Mouse (Mus musculus): ENCODE results near the gene Pmpca. TPM values are rescaled to one million over a fixed set of nuclear protein-coding genes. Genes with fewer than 3 reads are reported as not detected.

Gene Pmpca
- polyA plus RNA-seq, 1 experiment from 2014 or later, result 74.3 TPM

- H3K4me1 ChIP-seq (replicated peaks; ENCODE audit: insufficient read depth, low read length), result peaks cover 6% of the 10 kb centered on the region; the same call in 1 of the 2 replicates
- H3K4me2 ChIP-seq (ENCODE audit: low read length), result no peak overlapping the region
- H3K9me3 ChIP-seq (replicated peaks; ENCODE audit: low read length), result no peaks in the 10 kb centered on the region
- no peaks in the 10 kb centered on the region for H3K27me3 ChIP-seq (ENCODE audit: insufficient read depth, low read length)
- H3K9ac ChIP-seq (ENCODE audit: low read depth, low read length), result no peak overlapping the region
- H3K36me3 ChIP-seq (ENCODE audit: insufficient read depth, low read length), result no peaks in the 10 kb centered on the region
- no peak for TF ChIP-seq CTCF (IDR thresholded peaks at IDR 0.05; ENCODE audit: low read depth)
- WGBS, result 72% methylated on average over 7 of the region's 7 CpGs
- DNase-seq (ENCODE audit: low spot score), result no peak
- ATAC-seq (replicated peaks; ENCODE audit: low FRiP score, low read depth), result no peak
- no peak overlapping the region for H3K4me3 ChIP-seq (replicated peaks; ENCODE audit: low read depth, low read length)
- H3K27ac ChIP-seq, result no peak overlapping the region
Measured at GRCm38 (mm10) chr2:26356678-26357077, 32.5 kb upstream of the Pmpca start.

- Histone ChIP-seq H3K4me3 (replicated peaks; ENCODE audit: low read depth, low read length) (no peak overlapping the region), H3K9ac (ENCODE audit: low read depth, low read length) (no peak overlapping the region), H3K36me3 (ENCODE audit: insufficient read depth, low read length) (no peaks in the 10 kb centered on the region), H3K4me2 (ENCODE audit: low read length) (no peak overlapping the region), H3K9me3 (replicated peaks; ENCODE audit: low read length) (no peaks in the 10 kb centered on the region), H3K27me3 (ENCODE audit: insufficient read depth, low read length) (no peaks in the 10 kb centered on the region), H3K27ac (no peak overlapping the region), H3K4me1 (replicated peaks; ENCODE audit: insufficient read depth, low read length) (peaks cover 5% of the 10 kb centered on the region; the same call in 1 of the 2 replicates)
- TF ChIP-seq CTCF (IDR thresholded peaks at IDR 0.05; ENCODE audit: low read depth), result peak; percentile 62
- peak; percentile 71 for ATAC-seq (replicated peaks; ENCODE audit: low FRiP score, low read depth)
- peak; percentile 67 for DNase-seq (ENCODE audit: low spot score)
- WGBS, result 35% methylated on average over 15 of the region's 15 CpGs
Measured at GRCm38 (mm10) chr2:26357484-26357883, 31.7 kb upstream of the Pmpca start.

DNA sequence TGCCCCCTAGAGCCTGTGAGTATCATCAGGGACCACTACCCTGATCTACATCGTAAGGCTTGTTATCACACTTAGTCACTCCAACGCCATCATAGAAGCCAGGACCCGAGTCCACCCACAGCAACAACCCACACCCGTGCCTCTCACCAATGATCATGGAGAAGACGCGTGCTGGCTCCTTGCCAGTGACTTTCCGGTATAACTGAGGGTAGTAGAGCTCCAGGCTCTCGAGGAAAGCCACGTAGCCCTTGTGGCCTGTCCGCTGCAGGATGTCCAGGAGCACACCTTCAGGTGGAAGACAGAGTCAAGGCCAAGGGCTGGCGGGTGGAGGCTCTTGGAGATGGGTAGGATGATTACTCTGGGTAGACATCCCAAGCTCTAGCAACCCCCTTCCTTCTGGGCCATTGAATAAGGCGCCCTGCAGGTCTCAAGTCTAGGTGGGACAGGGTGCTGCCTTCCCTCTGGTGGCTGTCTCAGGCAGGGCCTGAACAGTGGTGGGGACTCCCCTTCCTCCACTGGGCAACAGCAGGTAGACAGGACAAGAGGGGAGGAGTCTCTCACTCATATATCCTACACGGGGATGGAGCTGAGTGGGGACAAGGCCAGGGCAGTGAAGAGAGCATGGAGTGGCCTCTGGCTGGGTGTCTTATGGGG lies 30.3 kb upstream of the Pmpca start:
- no peak for ATAC-seq (replicated peaks; ENCODE audit: low FRiP score, low read depth)
- Histone ChIP-seq H3K4me3 (replicated peaks; ENCODE audit: low read depth, low read length) (no peak overlapping the region), H3K27ac (no peak overlapping the region), H3K27me3 (ENCODE audit: insufficient read depth, low read length) (no peaks in the 10 kb centered on the region), H3K4me1 (replicated peaks; ENCODE audit: insufficient read depth, low read length) (no peaks in the 10 kb centered on the region), H3K4me2 (ENCODE audit: low read length) (no peak overlapping the region), H3K36me3 (ENCODE audit: insufficient read depth, low read length) (0 out of 2 replicates have a peak, but pooled peaks cover 9% of the 10 kb centered on the region), H3K9me3 (replicated peaks; ENCODE audit: low read length) (no peaks in the 10 kb centered on the region), H3K9ac (ENCODE audit: low read depth, low read length) (no peak overlapping the region)
- WGBS, result 88% methylated on average over 13 of the region's 13 CpGs
- DNase-seq (ENCODE audit: low spot score), result no peak
- TF ChIP-seq CTCF (IDR thresholded peaks at IDR 0.05; ENCODE audit: low read depth), result no peak

- Histone ChIP-seq H3K27me3 (ENCODE audit: insufficient read depth, low read length) (no peaks in the 10 kb centered on the region), H3K27ac (no peak overlapping the region), H3K4me2 (ENCODE audit: low read length) (no peak overlapping the region), H3K36me3 (ENCODE audit: insufficient read depth, low read length) (0 out of 2 replicates have a peak, but pooled peaks cover 10% of the 10 kb centered on the region), H3K9ac (ENCODE audit: low read depth, low read length) (no peak overlapping the region), H3K4me1 (replicated peaks; ENCODE audit: insufficient read depth, low read length) (no peaks in the 10 kb centered on the region), H3K4me3 (replicated peaks; ENCODE audit: low read depth, low read length) (no peak overlapping the region), H3K9me3 (replicated peaks; ENCODE audit: low read length) (no peaks in the 10 kb centered on the region)
- no peak for TF ChIP-seq CTCF (IDR thresholded peaks at IDR 0.05; ENCODE audit: low read depth)
- ATAC-seq (replicated peaks; ENCODE audit: low FRiP score, low read depth), result no peak
- 75% methylated on average over 6 of the region's 6 CpGs for WGBS
- no peak for DNase-seq (ENCODE audit: low spot score)
Measured at GRCm38 (mm10) chr2:26359983-26360382, 29.2 kb upstream of the Pmpca start.

DNA sequence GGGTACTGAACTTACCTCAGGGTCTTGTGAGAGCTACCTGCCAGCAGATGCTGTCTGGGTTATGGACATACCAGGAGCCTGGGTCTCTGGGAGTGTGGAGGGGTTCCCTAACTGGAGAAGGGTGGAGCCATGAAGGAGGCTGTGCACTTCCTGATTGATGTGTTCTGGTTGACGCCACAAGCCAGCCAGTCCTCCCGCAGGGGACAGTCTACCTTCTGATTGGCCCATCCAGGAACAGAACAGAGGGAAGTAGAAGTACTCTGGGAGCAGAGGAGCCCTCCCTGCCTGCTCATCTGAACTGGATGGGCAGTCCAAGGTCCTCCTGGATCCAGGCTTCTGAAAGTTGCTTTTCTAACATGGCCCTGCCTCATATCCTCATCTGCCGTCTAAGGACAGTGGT lies 28.4 kb upstream of the Pmpca start, which contains the start of gene Card9:
Gene Card9 (minus strand): TSS at position 147 of the 400 bp plus-strand sequence.
- 32% methylated on average over 3 of the region's 3 CpGs for WGBS
- Histone ChIP-seq H3K9me3 (replicated peaks; ENCODE audit: low read length) (no peaks in the 10 kb centered on the region), H3K4me3 (replicated peaks; ENCODE audit: low read depth, low read length) (no peak within 1 kb of the TSS), H3K4me2 (ENCODE audit: low read length) (no peak within 1 kb of the TSS), H3K27me3 (ENCODE audit: insufficient read depth, low read length) (no peaks in the 10 kb centered on the region), H3K27ac (no peak within 1 kb of the TSS), H3K36me3 (ENCODE audit: insufficient read depth, low read length) (peaks cover 18% of the 10 kb centered on the region; the same call in 1 of the 2 replicates), H3K9ac (ENCODE audit: low read depth, low read length) (no peak within 1 kb of the TSS), H3K4me1 (replicated peaks; ENCODE audit: insufficient read depth, low read length) (no peaks in the 10 kb centered on the region)
- ATAC-seq (replicated peaks; ENCODE audit: low FRiP score, low read depth), result no peak
- no peak for DNase-seq (ENCODE audit: low spot score)
- no peak for TF ChIP-seq CTCF (IDR thresholded peaks at IDR 0.05; ENCODE audit: low read depth)

DNA sequence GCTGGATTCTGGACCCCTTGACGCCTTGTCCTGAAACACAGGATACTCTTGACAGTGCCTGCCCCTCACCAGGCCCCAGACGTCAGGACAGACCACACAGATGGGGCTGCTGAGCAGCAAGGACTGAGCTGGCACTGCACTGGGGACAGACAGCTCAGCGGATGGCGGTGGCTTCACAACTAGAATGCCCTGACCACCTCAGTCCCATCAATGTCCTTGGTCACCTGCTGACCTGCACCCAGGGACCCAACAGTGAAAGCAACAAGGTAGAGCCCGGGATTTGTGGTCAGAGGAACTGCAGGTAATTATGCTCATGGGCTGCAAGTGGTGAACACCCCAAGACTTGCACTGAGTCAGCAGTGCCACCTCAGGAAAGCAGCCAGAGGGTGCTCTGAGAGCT lies 26.1 kb upstream of the Pmpca start:
- Histone ChIP-seq H3K9me3 (replicated peaks; ENCODE audit: low read length) (no peaks in the 10 kb centered on the region), H3K4me1 (replicated peaks; ENCODE audit: insufficient read depth, low read length) (no peaks in the 10 kb centered on the region), H3K4me3 (replicated peaks; ENCODE audit: low read depth, low read length) (no peak overlapping the region), H3K36me3 (ENCODE audit: insufficient read depth, low read length) (peaks cover 40% of the 10 kb centered on the region), H3K27ac (no peak overlapping the region), H3K27me3 (ENCODE audit: insufficient read depth, low read length) (no peaks in the 10 kb centered on the region), H3K4me2 (ENCODE audit: low read length) (no peak overlapping the region), H3K9ac (ENCODE audit: low read depth, low read length) (no peak overlapping the region)
- DNase-seq (ENCODE audit: low spot score) (no peak), ATAC-seq (replicated peaks; ENCODE audit: low FRiP score, low read depth) (no peak)
- no peak for TF ChIP-seq CTCF (IDR thresholded peaks at IDR 0.05; ENCODE audit: low read depth)
- 84% methylated on average over 5 of the region's 5 CpGs for WGBS

Measured in kidney, postnatal 0 days (tissue).